Mouse (Mus musculus) layer of hippocampus, adult 2 months (tissue): ENCODE results near the gene Cd2bp2. TPM values are rescaled to one million over a fixed set of nuclear protein-coding genes. Genes with fewer than 3 reads are reported as not detected.

Experiments used
- DNase-seq, 2 experiments: peaks; one replicate each; pipeline ENCODE4 v3.0.0; 2022; ENCODE audit warnings: low spot score in 2 of 2
- H3K27ac ChIP-seq: fragments of 200-600 bp; 2 replicates; pipeline ENCODE4 v1.8.1; 2022
- H3K4me3 ChIP-seq: fragments of 200-600 bp; 2 replicates; pipeline ENCODE4 v1.8.1; 2022; ENCODE audit warnings: mild to moderate bottlenecking
- CTCF ChIP-seq: fragments of 200-600 bp; conservative IDR thresholded peaks from 2 replicates; pipeline ENCODE4 v1.8.1; 2022; ENCODE audit warnings: antibody characterized with exemption, mild to moderate bottlenecking, moderate library complexity
- total RNA-seq, 2 experiments: library from RNA; stranded (reverse); gene quantifications; 2 replicates each; pipeline ENCODE4 v1.2.3; 2021

Gene Cd2bp2
- total RNA-seq, 2 experiments from 2014 or later = 88.4 to 97.0 TPM

- no peak for TF ChIP-seq CTCF
- no peak for DNase-seq
- H3K27ac ChIP-seq = no peak overlapping the region
- no peak overlapping the region for H3K4me3 ChIP-seq
Measured at GRCm38 (mm10) chr7:127176937-127177336, 18.9 kb downstream of the Cd2bp2 start.

GRCm38 (mm10) chr7:127166501-127166900 is 29.3 kb downstream of the Cd2bp2 start:
- no peak for TF ChIP-seq CTCF
- H3K4me3 ChIP-seq = no peak overlapping the region
- H3K27ac ChIP-seq = no peak overlapping the region
- DNase-seq = no peak

GRCm38 (mm10) chr7:127165607-127166493 is 30.0 kb downstream of the Cd2bp2 start:
- no peak for DNase-seq
- no peak for TF ChIP-seq CTCF

GRCm38 (mm10) chr7:127164002-127164401 is 31.8 kb downstream of the Cd2bp2 start:
- DNase-seq = no peak
- no peak for TF ChIP-seq CTCF
- no peak overlapping the region for H3K27ac ChIP-seq
- no peak overlapping the region for H3K4me3 ChIP-seq

More at GRCm38 (mm10) chr7:127165607-127166493, 30.0 kb downstream of the Cd2bp2 start:
- Histone ChIP-seq H3K4me3 (no peak overlapping the region), H3K27ac (no peak overlapping the region)

- no peak for TF ChIP-seq CTCF
- no peak for DNase-seq
- no peak overlapping the region for H3K27ac ChIP-seq
- no peak overlapping the region for H3K4me3 ChIP-seq
Measured at GRCm38 (mm10) chr7:127162546-127162945, 33.3 kb downstream of the Cd2bp2 start.

GRCm38 (mm10) chr7:127157548-127157947 is 38.3 kb downstream of the Cd2bp2 start:
- no peak overlapping the region for H3K27ac ChIP-seq
- DNase-seq = no peak
- no peak for TF ChIP-seq CTCF
- no peak overlapping the region for H3K4me3 ChIP-seq

GRCm38 (mm10) chr7:127153477-127153876 is 42.4 kb downstream of the Cd2bp2 start:
- Histone ChIP-seq H3K4me3 (no peak overlapping the region), H3K27ac (no peak overlapping the region)
- TF ChIP-seq CTCF = no peak
- no peak for DNase-seq

- no peak overlapping the region for H3K27ac ChIP-seq
- DNase-seq = no peak
- no peak overlapping the region for H3K4me3 ChIP-seq
- TF ChIP-seq CTCF = no peak
Measured at GRCm38 (mm10) chr7:127152464-127152863, 43.4 kb downstream of the Cd2bp2 start.

- DNase-seq = no peak
- H3K27ac ChIP-seq = no peak overlapping the region
- no peak for TF ChIP-seq CTCF
- H3K4me3 ChIP-seq = no peak overlapping the region
Measured at GRCm38 (mm10) chr7:127147901-127148300, 47.9 kb downstream of the Cd2bp2 start.

- H3K4me3 ChIP-seq = no peak overlapping the region
- TF ChIP-seq CTCF = no peak
- no peak overlapping the region for H3K27ac ChIP-seq
- DNase-seq = no peak
Measured at GRCm38 (mm10) chr7:127146267-127146603, 49.6 kb downstream of the Cd2bp2 start.

GRCm38 (mm10) chr7:127145387-127146266 is 50.2 kb downstream of the Cd2bp2 start:
- DNase-seq = no peak
- H3K4me3 ChIP-seq = no peak overlapping the region
- no peak for TF ChIP-seq CTCF
- H3K27ac ChIP-seq = no peak overlapping the region

GRCm38 (mm10) chr7:127144412-127144811 is 51.4 kb downstream of the Cd2bp2 start:
- H3K4me3 ChIP-seq = no peak overlapping the region

GRCm38 (mm10) chr7:127142666-127143065 is 53.2 kb downstream of the Cd2bp2 start:
- no peak overlapping the region for H3K27ac ChIP-seq
- H3K4me3 ChIP-seq = no peak overlapping the region
- TF ChIP-seq CTCF = no peak
- no peak for DNase-seq

More at GRCm38 (mm10) chr7:127144412-127144811, 51.4 kb downstream of the Cd2bp2 start:
- no peak overlapping the region for H3K27ac ChIP-seq
- TF ChIP-seq CTCF = no peak
- no peak for DNase-seq

GRCm38 (mm10) chr7:127142214-127142613 is 53.6 kb downstream of the Cd2bp2 start:
- no peak for TF ChIP-seq CTCF
- H3K4me3 ChIP-seq = no peak overlapping the region
- H3K27ac ChIP-seq = no peak overlapping the region
- DNase-seq = no peak

Other genes starting within 250 kb of the Cd2bp2 start
- gene Asphd1, start 246.5 kb downstream of the Cd2bp2 start, total RNA-seq = 10 to 100 TPM; 31.7 to 36.1 TPM
- gene Sez6l2, start 245.5 kb downstream of the Cd2bp2 start, total RNA-seq = 100 to 1,000 TPM; 439 to 458 TPM
- gene Cdipt, start 220.1 kb downstream of the Cd2bp2 start, total RNA-seq = 100 to 1,000 TPM; 155 to 167 TPM
- gene Cdiptos, start 220.0 kb downstream of the Cd2bp2 start, total RNA-seq = not detected
- 10 to 100 TPM in 1 of 2 experiments, 1 to 10 TPM in 1; 8.0 to 10.1 TPM for gene Mvp, start 181.4 kb downstream of the Cd2bp2 start, total RNA-seq
- gene Pagr1b, start 179.6 kb downstream of the Cd2bp2 start, total RNA-seq = under 1 TPM in 1 of 2 experiments, not detected in 1; 0.90 TPM
- gene Pagr1a, start 178.7 kb downstream of the Cd2bp2 start, total RNA-seq = 10 to 100 TPM; 17.4 to 43.4 TPM
- 10 to 100 TPM; 53.6 to 62.4 TPM for gene Gm42742, start 175.0 kb downstream of the Cd2bp2 start, total RNA-seq
- gene Prrt2, start 174.8 kb downstream of the Cd2bp2 start, total RNA-seq = 100 to 1,000 TPM; 243 to 275 TPM
- 100 to 1,000 TPM; 242 to 258 TPM for gene Maz, start 169.0 kb downstream of the Cd2bp2 start, total RNA-seq
- gene Kif22, start 153.6 kb downstream of the Cd2bp2 start, total RNA-seq = 1 to 10 TPM; 4.1 to 9.9 TPM
- gene Zg16, start 108.7 kb downstream of the Cd2bp2 start, total RNA-seq = not detected
- gene AI467606, start 104.7 kb downstream of the Cd2bp2 start, total RNA-seq = 1 to 10 TPM; 1.0 to 2.0 TPM
- not detected for gene Qprt, start 73.8 kb downstream of the Cd2bp2 start, total RNA-seq
- under 1 TPM; 0.64 to 0.72 TPM for gene Spn, start 58.2 kb downstream of the Cd2bp2 start, total RNA-seq
- 100 to 1,000 TPM; 102 to 120 TPM for gene Tbc1d10b, start 12.4 kb upstream of the Cd2bp2 start, total RNA-seq
- gene Mylpf, start 12.8 kb upstream of the Cd2bp2 start, total RNA-seq = 1 to 10 TPM; 1.3 to 1.9 TPM
- gene Zfp553, start 37.0 kb upstream of the Cd2bp2 start, total RNA-seq = 10 to 100 TPM; 18.6 to 21.7 TPM
- gene Sept1, start 37.1 kb upstream of the Cd2bp2 start, total RNA-seq = 1 to 10 TPM; 5.0 to 6.3 TPM
- gene Zfp771, start 48.2 kb upstream of the Cd2bp2 start, total RNA-seq = 10 to 100 TPM; 68.3 to 69.2 TPM
- gene Dctpp1, start 64.7 kb upstream of the Cd2bp2 start, total RNA-seq = 10 to 100 TPM; 18.3 to 23.8 TPM
- gene Sephs2, start 78.0 kb upstream of the Cd2bp2 start, total RNA-seq = 10 to 100 TPM; 40.0 to 46.7 TPM
- under 1 TPM; 0.20 to 0.36 TPM for gene Itgal, start 100.2 kb upstream of the Cd2bp2 start, total RNA-seq
- gene Zfp768, start 149.5 kb upstream of the Cd2bp2 start, total RNA-seq = 10 to 100 TPM; 11.4 to 11.8 TPM
- 1 to 10 TPM; 6.7 to 6.9 TPM for gene Zfp747, start 180.0 kb upstream of the Cd2bp2 start, total RNA-seq
- gene 9130019O22Rik, start 191.1 kb upstream of the Cd2bp2 start, total RNA-seq = 1 to 10 TPM; 3.1 to 4.2 TPM
- 1 to 10 TPM; 7.5 to 8.0 TPM for gene E430018J23Rik, start 197.6 kb upstream of the Cd2bp2 start, total RNA-seq
- 1 to 10 TPM; 4.4 to 4.5 TPM for gene Zfp764, start 210.8 kb upstream of the Cd2bp2 start, total RNA-seq
- 10 to 100 TPM; 12.2 to 17.3 TPM for gene Zfp688, start 226.0 kb upstream of the Cd2bp2 start, total RNA-seq